Mouse (Mus musculus): ENCODE results near the gene Gm49354. TPM values are rescaled to one million over a fixed set of nuclear protein-coding genes. Genes with fewer than 3 reads are reported as not detected.
"Not testable (repeated sequence)": the region's sequence is repeated elsewhere in the genome, so short reads cannot be mapped to it uniquely, and the experiment has no call there.

Gene Gm49354
- polyA plus RNA-seq, 1 experiment from 2014 or later = not detected

- H3K27me3 ChIP-seq (replicated peaks; ENCODE audit: control insufficient read depth, insufficient read depth, low read length) = no peaks in the 10 kb centered on the region
- no peak overlapping the region for H3K4me2 ChIP-seq (ENCODE audit: low read length)
- no peak overlapping the region for H3K9ac ChIP-seq (replicated peaks; ENCODE audit: low read depth, low read length)
These were observed 53.5 kb downstream of the Gm49354 start for GRCm38 (mm10) chr13:59728378-59729093.

GRCm38 (mm10) chr13:59726139-59726867, 55.7 kb downstream of the Gm49354 start:
- Histone ChIP-seq H3K9me3 (ENCODE audit: control insufficient read depth, low read length) (no peaks in the 10 kb centered on the region), H3K27me3 (replicated peaks; ENCODE audit: control insufficient read depth, insufficient read depth, low read length) (no peaks in the 10 kb centered on the region), H3K36me3 (ENCODE audit: control insufficient read depth, insufficient read depth) (no peaks in the 10 kb centered on the region), H3K4me1 (replicated peaks; ENCODE audit: control insufficient read depth, insufficient read depth, low read length) (0 out of 2 replicates have a peak, but pooled peaks cover 3% of the 10 kb centered on the region), H3K27ac (ENCODE audit: low read length) (no peak overlapping the region), H3K9ac (replicated peaks; ENCODE audit: low read depth, low read length) (no peak overlapping the region), H3K4me2 (ENCODE audit: low read length) (peak overlapping the region; percentile 39), H3K4me3 (replicated peaks; ENCODE audit: low read length) (0 out of 2 replicates have a peak overlapping the region, but pooled peaks have one; percentile 4)
- ATAC-seq = no peak
- 35% methylated on average over 29 of the region's 29 CpGs for WGBS

More at GRCm38 (mm10) chr13:59728378-59729093, 53.5 kb downstream of the Gm49354 start:
- Histone ChIP-seq H3K9me3 (ENCODE audit: control insufficient read depth, low read length) (no peaks in the 10 kb centered on the region), H3K4me3 (replicated peaks; ENCODE audit: low read length) (no peak overlapping the region), H3K4me1 (replicated peaks; ENCODE audit: control insufficient read depth, insufficient read depth, low read length) (0 out of 2 replicates have a peak, but pooled peaks cover 3% of the 10 kb centered on the region), H3K36me3 (ENCODE audit: control insufficient read depth, insufficient read depth) (no peaks in the 10 kb centered on the region), H3K27ac (ENCODE audit: low read length) (no peak overlapping the region)
- peak; percentile 90 for ATAC-seq
- 31% methylated on average over 7 of the region's 7 CpGs for WGBS

- ATAC-seq; H3K4me1 ChIP-seq (replicated peaks; ENCODE audit: control insufficient read depth, insufficient read depth, low read length): not testable (repeated sequence)
These were observed 60.0 kb downstream of the Gm49354 start for GRCm38 (mm10) chr13:59722089-59722488.

DNA sequence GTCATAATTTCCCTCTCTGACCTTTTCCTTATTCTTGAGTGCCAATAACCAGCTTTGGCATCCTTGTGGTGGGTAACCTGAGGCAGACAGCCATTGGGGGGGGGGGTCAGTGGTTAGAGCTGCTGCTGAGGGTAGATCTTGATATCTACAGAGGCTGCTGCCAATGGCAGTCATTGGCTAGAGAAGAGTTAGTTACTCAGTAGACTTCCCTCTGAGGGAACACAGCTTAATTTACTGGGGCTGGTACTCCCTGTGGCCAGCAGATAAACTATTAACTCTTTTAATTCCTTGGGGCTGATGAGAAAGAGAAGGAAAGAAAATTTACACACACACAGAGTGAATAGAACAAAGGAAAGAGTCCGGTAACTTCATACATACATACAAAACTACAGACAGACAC, 62.6 kb downstream of the Gm49354 start:
- WGBS = 89% methylated on average over 1 of the region's 1 CpGs
- Histone ChIP-seq H3K27me3 (replicated peaks; ENCODE audit: control insufficient read depth, insufficient read depth, low read length) (no peaks in the 10 kb centered on the region), H3K4me1 (replicated peaks; ENCODE audit: control insufficient read depth, insufficient read depth, low read length) (no peaks in the 10 kb centered on the region), H3K9me3 (ENCODE audit: control insufficient read depth, low read length) (no peaks in the 10 kb centered on the region), H3K4me2 (ENCODE audit: low read length) (no peak overlapping the region), H3K36me3 (ENCODE audit: control insufficient read depth, insufficient read depth) (no peaks in the 10 kb centered on the region), H3K4me3 (replicated peaks; ENCODE audit: low read length) (no peak overlapping the region), H3K27ac (ENCODE audit: low read length) (no peak overlapping the region), H3K9ac (replicated peaks; ENCODE audit: low read depth, low read length) (no peak overlapping the region)
- no peak for ATAC-seq

More at GRCm38 (mm10) chr13:59722089-59722488, 60.0 kb downstream of the Gm49354 start:
- not testable (repeated sequence) for H3K9me3 ChIP-seq (ENCODE audit: control insufficient read depth, low read length); H3K27ac ChIP-seq (ENCODE audit: low read length); H3K4me3 ChIP-seq (replicated peaks; ENCODE audit: low read length); H3K4me2 ChIP-seq (ENCODE audit: low read length); H3K27me3 ChIP-seq (replicated peaks; ENCODE audit: control insufficient read depth, insufficient read depth, low read length); H3K36me3 ChIP-seq (ENCODE audit: control insufficient read depth, insufficient read depth); H3K9ac ChIP-seq (replicated peaks; ENCODE audit: low read depth, low read length)
- WGBS = 85% methylated on average over 1 of the region's 1 CpGs

DNA sequence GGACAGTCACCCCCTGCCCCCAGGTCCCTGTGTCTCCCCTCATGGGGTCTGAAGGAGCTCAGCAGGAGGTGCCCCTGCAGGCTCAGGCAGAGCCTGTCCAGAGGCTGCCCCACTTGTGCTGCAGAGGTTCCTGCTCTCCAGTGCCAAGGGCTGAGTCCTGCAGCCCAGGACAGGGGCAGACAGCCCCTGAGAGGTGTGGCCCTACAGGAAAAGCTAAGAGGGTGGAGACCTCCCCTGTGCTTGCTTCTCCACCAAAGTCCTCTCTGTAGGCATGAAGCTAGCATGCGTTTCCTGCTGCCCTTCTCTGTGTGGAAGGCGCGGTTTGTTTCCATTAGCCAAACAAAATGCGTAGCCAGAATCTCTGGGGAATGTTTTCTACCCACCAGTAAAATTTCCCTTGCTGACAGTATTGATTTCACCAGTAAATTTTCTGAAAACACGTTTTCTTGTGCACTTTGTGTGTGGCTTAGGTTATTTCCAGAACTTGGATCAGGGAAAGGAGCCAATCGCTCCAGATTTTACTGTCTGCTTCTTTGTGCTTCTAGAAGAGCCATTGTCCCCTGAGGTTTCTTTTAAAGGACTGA, 63.1 kb downstream of the Gm49354 start:
- H3K36me3 ChIP-seq (ENCODE audit: control insufficient read depth, insufficient read depth); H3K4me3 ChIP-seq (replicated peaks; ENCODE audit: low read length); ATAC-seq; H3K9ac ChIP-seq (replicated peaks; ENCODE audit: low read depth, low read length); H3K4me2 ChIP-seq (ENCODE audit: low read length); H3K9me3 ChIP-seq (ENCODE audit: control insufficient read depth, low read length); H3K27ac ChIP-seq (ENCODE audit: low read length); H3K4me1 ChIP-seq (replicated peaks; ENCODE audit: control insufficient read depth, insufficient read depth, low read length); H3K27me3 ChIP-seq (replicated peaks; ENCODE audit: control insufficient read depth, insufficient read depth, low read length): not testable (repeated sequence)
- 44% methylated on average over 6 of the region's 6 CpGs for WGBS

GRCm38 (mm10) chr13:59713710-59714109, 68.3 kb downstream of the Gm49354 start:
- ATAC-seq = no peak
- Histone ChIP-seq H3K9me3 (ENCODE audit: control insufficient read depth, low read length) (no peaks in the 10 kb centered on the region), H3K36me3 (ENCODE audit: control insufficient read depth, insufficient read depth) (no peaks in the 10 kb centered on the region)

GRCm38 (mm10) chr13:59711984-59712383, 70.1 kb downstream of the Gm49354 start, which contains the start of gene Spata31d1b:
Gene Spata31d1b, plus strand, starts transcription at chr13:59712284.
- H3K27ac ChIP-seq (ENCODE audit: low read length); ATAC-seq; H3K36me3 ChIP-seq (ENCODE audit: control insufficient read depth, insufficient read depth); H3K27me3 ChIP-seq (replicated peaks; ENCODE audit: control insufficient read depth, insufficient read depth, low read length); H3K4me3 ChIP-seq (replicated peaks; ENCODE audit: low read length); H3K4me1 ChIP-seq (replicated peaks; ENCODE audit: control insufficient read depth, insufficient read depth, low read length); H3K4me2 ChIP-seq (ENCODE audit: low read length); H3K9ac ChIP-seq (replicated peaks; ENCODE audit: low read depth, low read length); H3K9me3 ChIP-seq (ENCODE audit: control insufficient read depth, low read length): not testable (repeated sequence)
- WGBS = 78% methylated on average over 3 of the region's 3 CpGs

More at GRCm38 (mm10) chr13:59713710-59714109, 68.3 kb downstream of the Gm49354 start:
- WGBS = 32% methylated on average over 3 of the region's 3 CpGs
- no peaks in the 10 kb centered on the region for H3K27me3 ChIP-seq (replicated peaks; ENCODE audit: control insufficient read depth, insufficient read depth, low read length)
- H3K27ac ChIP-seq (ENCODE audit: low read length) = no peak overlapping the region
- no peak overlapping the region for H3K9ac ChIP-seq (replicated peaks; ENCODE audit: low read depth, low read length)
- H3K4me1 ChIP-seq (replicated peaks; ENCODE audit: control insufficient read depth, insufficient read depth, low read length) = no peaks in the 10 kb centered on the region
- H3K4me2 ChIP-seq (ENCODE audit: low read length) = no peak overlapping the region
- no peak overlapping the region for H3K4me3 ChIP-seq (replicated peaks; ENCODE audit: low read length)

DNA sequence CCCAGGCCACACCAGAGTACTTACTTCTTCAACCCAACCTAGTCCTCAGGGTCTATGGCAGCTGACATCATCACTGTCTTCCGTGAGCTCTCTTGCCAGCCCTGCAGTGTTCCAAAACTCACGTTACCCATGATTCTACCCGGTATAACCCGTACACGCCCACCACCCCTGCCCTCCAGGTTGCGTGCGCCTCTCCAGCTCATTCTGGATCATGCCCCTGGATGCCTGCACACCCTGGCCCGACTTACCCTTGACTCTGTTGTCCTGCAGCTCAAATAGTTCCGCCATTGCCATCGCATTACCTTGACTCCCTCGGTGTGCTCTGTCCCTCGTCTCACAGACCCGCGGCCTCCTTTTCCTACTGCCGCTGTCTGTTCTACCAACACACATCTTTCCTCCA, 71.8 kb downstream of the Gm49354 start, which contains the start of gene Spata31d1a:
Spata31d1a (minus strand) TSS at position 101 of the 400 bp plus-strand sequence.
- no peak for ATAC-seq
- no peak within 1 kb of the TSS for H3K4me3 ChIP-seq (replicated peaks; ENCODE audit: low read length)
- H3K9me3 ChIP-seq (ENCODE audit: control insufficient read depth, low read length) = no peaks in the 10 kb centered on the region
- no peaks in the 10 kb centered on the region for H3K4me1 ChIP-seq (replicated peaks; ENCODE audit: control insufficient read depth, insufficient read depth, low read length)
- no peak within 1 kb of the TSS for H3K4me2 ChIP-seq (ENCODE audit: low read length)
- no peak within 1 kb of the TSS for H3K27ac ChIP-seq (ENCODE audit: low read length)
- H3K36me3 ChIP-seq (ENCODE audit: control insufficient read depth, insufficient read depth) = no peaks in the 10 kb centered on the region
- no peaks in the 10 kb centered on the region for H3K27me3 ChIP-seq (replicated peaks; ENCODE audit: control insufficient read depth, insufficient read depth, low read length)
- WGBS = 93% methylated on average over 15 of the region's 15 CpGs
- H3K9ac ChIP-seq (replicated peaks; ENCODE audit: low read depth, low read length) = no peak within 1 kb of the TSS
